Mouse (Mus musculus): ENCODE measurements around the gene Ptpa. TPM values are rescaled to one million over a fixed set of nuclear protein-coding genes. Genes with fewer than 3 reads are reported as not detected.

Ptpa gene
- polyA plus RNA-seq, 2 experiments = 74.5 to 142 TPM

DNA sequence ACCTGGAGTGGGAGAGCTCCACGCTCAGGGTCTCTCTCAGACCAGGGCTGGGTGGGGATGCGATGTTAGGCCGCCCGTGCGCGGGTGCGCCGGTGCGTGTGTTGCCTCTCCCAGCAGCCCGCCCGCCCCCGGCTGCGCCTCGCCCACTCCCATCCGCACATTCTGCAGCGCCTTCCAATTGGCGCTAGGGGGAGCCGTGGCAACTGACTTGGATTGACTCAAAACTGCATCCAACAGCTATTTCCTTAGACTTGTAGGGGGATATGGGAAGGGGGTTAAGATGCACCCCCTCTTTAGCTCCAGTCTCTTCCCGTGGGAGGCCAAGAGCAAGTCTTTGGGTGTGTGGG is 53.9 kb downstream of the Ptpa start:
- Histone ChIP-seq H3K9ac (ENCODE audit: low read depth, low read length, severe bottlenecking) (peak overlapping the region; percentile 63), H3K27ac (replicated peaks; ENCODE audit: low read depth, low read length) (peak overlapping the region; percentile 94), H3K9me3 (ENCODE audit: control insufficient read depth, low read length) (no peaks in the 10 kb centered on the region), H3K27me3 (ENCODE audit: control insufficient read depth, insufficient read depth, low read length) (no peaks in the 10 kb centered on the region), H3K4me3 (replicated peaks; ENCODE audit: low read length) (peak overlapping the region; percentile 96), H3K4me1 (ENCODE audit: control insufficient read depth, insufficient read depth, low read length) (peaks cover 23% of the 10 kb centered on the region), H3K36me3 (ENCODE audit: control insufficient read depth, insufficient read depth, low read length) (no peaks in the 10 kb centered on the region), H3K4me2 (replicated peaks; ENCODE audit: low read depth, low read length, severe bottlenecking) (peak overlapping the region; percentile 99)
- DNase-seq (ENCODE audit: low spot score) (peak; percentile 89), ATAC-seq (ENCODE audit: low FRiP score, low read depth) (peak; percentile 42; the same call in 1 of the 2 replicates)
- TF ChIP-seq POLR2A (IDR thresholded peaks at IDR 0.05; ENCODE audit: borderline replicate concordance, extremely low read depth, insufficient read depth, insufficient read length) = no peak
- 1% methylated on average over 19 of the region's 19 CpGs for WGBS

GRCm38 (mm10) chr2:30470143-30470946 is 54.5 kb downstream of the Ptpa start:
- 1% methylated on average over 46 of the region's 46 CpGs for WGBS
- peaks cover 24% of the 10 kb centered on the region for H3K4me1 ChIP-seq (ENCODE audit: control insufficient read depth, insufficient read depth, low read length)
- peak overlapping the region; percentile 99 for H3K4me2 ChIP-seq (replicated peaks; ENCODE audit: low read depth, low read length, severe bottlenecking)
- peak overlapping the region; percentile 63 for H3K9ac ChIP-seq (ENCODE audit: low read depth, low read length, severe bottlenecking)
- H3K27me3 ChIP-seq (ENCODE audit: control insufficient read depth, insufficient read depth, low read length) = no peaks in the 10 kb centered on the region
- peak overlapping the region; percentile 94 for H3K27ac ChIP-seq (replicated peaks; ENCODE audit: low read depth, low read length)
- TF ChIP-seq POLR2A (IDR thresholded peaks at IDR 0.05; ENCODE audit: borderline replicate concordance, extremely low read depth, insufficient read depth, insufficient read length) = 0 out of 2 replicates have a peak, but pooled peaks have one; percentile 29
- ATAC-seq (ENCODE audit: low FRiP score, low read depth) (peak; percentile 13; the same call in 1 of the 2 replicates), DNase-seq (ENCODE audit: low spot score) (peak; percentile 87)
- peak overlapping the region; percentile 96 for H3K4me3 ChIP-seq (replicated peaks; ENCODE audit: low read length)
- no peaks in the 10 kb centered on the region for H3K9me3 ChIP-seq (ENCODE audit: control insufficient read depth, low read length)
- no peaks in the 10 kb centered on the region for H3K36me3 ChIP-seq (ENCODE audit: control insufficient read depth, insufficient read depth, low read length)

GRCm38 (mm10) chr2:30471051-30471450 is 55.2 kb downstream of the Ptpa start:
- 7% methylated on average over 8 of the region's 8 CpGs for WGBS
- no peak for ATAC-seq (ENCODE audit: low FRiP score, low read depth)
- Histone ChIP-seq H3K4me3 (replicated peaks; ENCODE audit: low read length) (peak overlapping the region; percentile 96), H3K4me1 (ENCODE audit: control insufficient read depth, insufficient read depth, low read length) (peaks cover 24% of the 10 kb centered on the region), H3K36me3 (ENCODE audit: control insufficient read depth, insufficient read depth, low read length) (no peaks in the 10 kb centered on the region), H3K9me3 (ENCODE audit: control insufficient read depth, low read length) (no peaks in the 10 kb centered on the region), H3K27me3 (ENCODE audit: control insufficient read depth, insufficient read depth, low read length) (no peaks in the 10 kb centered on the region), H3K4me2 (replicated peaks; ENCODE audit: low read depth, low read length, severe bottlenecking) (peak overlapping the region; percentile 99), H3K9ac (ENCODE audit: low read depth, low read length, severe bottlenecking) (peak overlapping the region; percentile 31), H3K27ac (replicated peaks; ENCODE audit: low read depth, low read length) (peak overlapping the region; percentile 94)
- no peak for DNase-seq (ENCODE audit: low spot score)
- TF ChIP-seq POLR2A (IDR thresholded peaks at IDR 0.05; ENCODE audit: borderline replicate concordance, extremely low read depth, insufficient read depth, insufficient read length) = no peak

DNA sequence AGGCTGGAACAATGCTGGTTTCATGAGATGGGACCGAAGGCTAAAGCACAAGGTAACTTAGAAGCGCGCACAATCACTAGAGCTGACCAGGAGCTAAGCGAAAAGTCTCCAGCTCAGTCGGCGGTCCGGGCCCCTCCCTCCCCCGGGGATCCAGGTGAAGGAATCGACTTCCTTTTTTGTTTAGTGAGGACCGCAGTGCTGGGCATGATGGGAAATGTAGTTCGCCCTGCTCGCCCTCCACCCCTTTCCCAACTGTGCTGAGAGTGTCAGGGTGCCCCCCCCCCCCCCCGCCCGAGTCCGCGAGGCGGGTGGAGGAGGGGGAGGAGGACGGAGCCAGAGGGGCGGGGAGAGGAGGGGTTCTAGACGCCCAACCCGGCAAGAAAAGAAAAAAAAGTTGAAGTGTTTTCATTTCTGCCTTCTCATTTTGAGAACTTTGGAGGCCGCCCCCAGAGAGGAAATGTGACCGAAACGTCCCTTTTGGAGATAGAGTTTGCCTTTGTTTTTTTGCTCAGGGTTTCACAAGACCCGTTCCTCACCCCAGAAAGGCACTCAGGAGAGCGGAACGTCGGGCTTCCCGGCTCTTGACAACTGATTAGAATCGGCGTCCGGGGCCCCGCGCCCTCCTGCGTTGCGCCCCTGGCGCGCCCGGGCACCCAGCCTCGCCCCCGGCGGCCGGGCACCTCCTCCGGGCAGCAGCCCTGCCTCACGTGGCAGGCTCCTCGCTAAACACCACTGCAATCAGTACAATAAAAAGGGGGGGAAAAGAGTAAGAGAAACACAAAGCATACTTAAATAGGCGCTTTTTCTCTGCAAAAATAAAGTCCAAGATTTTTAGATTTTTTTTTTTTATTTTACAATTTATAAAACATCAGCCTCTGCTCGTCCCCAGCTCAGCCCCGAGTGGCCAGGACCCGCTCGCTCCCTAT is 56.2 kb downstream of the Ptpa start:
- Histone ChIP-seq H3K36me3 (ENCODE audit: control insufficient read depth, insufficient read depth, low read length) (no peaks in the 10 kb centered on the region), H3K27ac (replicated peaks; ENCODE audit: low read depth, low read length) (peak overlapping the region; percentile 94), H3K9me3 (ENCODE audit: control insufficient read depth, low read length) (no peaks in the 10 kb centered on the region), H3K27me3 (ENCODE audit: control insufficient read depth, insufficient read depth, low read length) (no peaks in the 10 kb centered on the region), H3K4me1 (ENCODE audit: control insufficient read depth, insufficient read depth, low read length) (peaks cover 18% of the 10 kb centered on the region), H3K4me3 (replicated peaks; ENCODE audit: low read length) (peak overlapping the region; percentile 96), H3K9ac (ENCODE audit: low read depth, low read length, severe bottlenecking) (peak overlapping the region; percentile 88), H3K4me2 (replicated peaks; ENCODE audit: low read depth, low read length, severe bottlenecking) (peak overlapping the region; percentile 99)
- TF ChIP-seq POLR2A (IDR thresholded peaks at IDR 0.05; ENCODE audit: borderline replicate concordance, extremely low read depth, insufficient read depth, insufficient read length) = no peak
- under 1% methylated on average over 43 of the region's 51 CpGs for WGBS
- peak; percentile 93 for DNase-seq (ENCODE audit: low spot score)
- peak; percentile 70 for ATAC-seq (ENCODE audit: low FRiP score, low read depth)

DNA sequence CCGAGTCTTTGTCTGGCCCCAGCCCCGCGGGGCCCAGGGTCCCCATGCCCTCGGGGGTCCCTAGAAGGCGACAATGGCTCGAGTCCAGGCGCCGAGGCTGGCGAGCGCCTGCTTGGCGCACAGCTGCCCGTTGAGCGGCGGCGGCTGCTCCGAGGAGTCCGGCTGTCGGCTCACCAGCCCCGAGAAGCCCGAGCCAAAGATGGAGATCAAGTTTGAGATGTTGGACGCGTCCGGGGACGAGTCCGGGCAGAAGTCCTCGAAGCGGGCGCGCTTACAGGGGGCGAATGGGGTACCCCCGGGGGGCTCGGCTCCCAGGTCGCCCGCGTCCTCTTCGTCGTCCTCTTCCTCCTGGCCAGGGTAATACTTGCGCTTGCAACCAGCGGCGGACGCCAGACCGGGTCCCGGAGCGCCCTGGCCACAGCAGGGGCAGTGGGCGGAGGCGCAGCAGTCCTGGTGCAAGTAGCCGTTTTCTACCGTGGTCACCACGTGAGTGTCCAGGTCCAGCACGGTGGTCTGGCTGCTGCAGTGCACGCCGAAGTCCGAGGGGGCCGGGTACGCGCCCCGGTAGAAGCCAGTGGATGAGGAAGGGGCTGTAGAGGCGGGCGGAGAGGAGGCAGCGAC is 57.0 kb downstream of the Ptpa start:
- Histone ChIP-seq H3K4me3 (replicated peaks; ENCODE audit: low read length) (peak overlapping the region; percentile 96), H3K9ac (ENCODE audit: low read depth, low read length, severe bottlenecking) (peak overlapping the region; percentile 88), H3K4me1 (ENCODE audit: control insufficient read depth, insufficient read depth, low read length) (peaks cover 18% of the 10 kb centered on the region), H3K27ac (replicated peaks; ENCODE audit: low read depth, low read length) (peak overlapping the region; percentile 94), H3K9me3 (ENCODE audit: control insufficient read depth, low read length) (no peaks in the 10 kb centered on the region), H3K36me3 (ENCODE audit: control insufficient read depth, insufficient read depth, low read length) (no peaks in the 10 kb centered on the region), H3K27me3 (ENCODE audit: control insufficient read depth, insufficient read depth, low read length) (no peaks in the 10 kb centered on the region), H3K4me2 (replicated peaks; ENCODE audit: low read depth, low read length, severe bottlenecking) (peak overlapping the region; percentile 99)
- under 1% methylated on average over 49 of the region's 60 CpGs for WGBS
- DNase-seq (ENCODE audit: low spot score) (no peak), ATAC-seq (ENCODE audit: low FRiP score, low read depth) (no peak)
- TF ChIP-seq POLR2A (IDR thresholded peaks at IDR 0.05; ENCODE audit: borderline replicate concordance, extremely low read depth, insufficient read depth, insufficient read length) = 0 out of 2 replicates have a peak, but pooled peaks have one; percentile 12

Data from limb, embryonic 14.5 days (tissue).